Mouse (Mus musculus) embryonic facial prominence, embryonic 11.5 days (tissue): ENCODE results near the gene Dguok. TPM values are rescaled to one million over a fixed set of nuclear protein-coding genes. Genes with fewer than 3 reads are reported as not detected.

Experiments
- ATAC-seq: fragments of 200-750 bp; cut with Nextera tagmentation; replicated peaks from 2 replicates; pipeline ENCODE4 v1.8.0; 2017; ENCODE audit warnings: low read depth; ENCODE audit not compliant: insufficient number of reproducible peaks, low FRiP score, low TSS enrichment
- DNase-seq: peaks from one replicate; pipeline ENCODE4 v3.0.0-alpha.2; 2015; ENCODE audit warnings: low spot score
- H3K27ac ChIP-seq: fragments of 300-500 bp; sonication (generic); replicated peaks from 2 replicates; pipeline ENCODE4 v1.5.1; 2014; ENCODE audit warnings: mild to moderate bottlenecking, low read depth, low read length, control low read depth
- H3K27me3 ChIP-seq: fragments of 300-500 bp; sonication (generic); 2 replicates; pipeline ENCODE4 v1.6.1; 2014; ENCODE audit warnings: mild to moderate bottlenecking, low read length, moderate library complexity, mixed read lengths; ENCODE audit not compliant: control insufficient read depth, insufficient read depth
- H3K36me3 ChIP-seq: fragments of 300-500 bp; sonication (generic); replicated peaks from 2 replicates; pipeline ENCODE4 v1.6.1; 2014; ENCODE audit warnings: low read depth, mild to moderate bottlenecking, low read length, moderate library complexity, mixed read lengths; ENCODE audit not compliant: control insufficient read depth, insufficient read depth
- H3K4me1 ChIP-seq: fragments of 300-500 bp; sonication (generic); 2 replicates; pipeline ENCODE4 v1.6.1; 2014; ENCODE audit warnings: low read length, mixed read lengths; ENCODE audit not compliant: control insufficient read depth, insufficient read depth
- H3K4me2 ChIP-seq: fragments of 300-500 bp; sonication (generic); 2 replicates; pipeline ENCODE4 v1.6.1; 2014; ENCODE audit warnings: low read depth, mild to moderate bottlenecking, control low read depth, low read length, moderate library complexity
- H3K4me3 ChIP-seq: fragments of 300-500 bp; sonication (generic); 2 replicates; pipeline ENCODE4 v1.5.1; 2014; ENCODE audit warnings: low read depth, low read length, control low read depth
- H3K9ac ChIP-seq: fragments of 300-500 bp; sonication (generic); replicated peaks from 2 replicates; pipeline ENCODE4 v1.6.1; 2014; ENCODE audit warnings: mild to moderate bottlenecking, control low read depth, low read length
- H3K9me3 ChIP-seq: fragments of 300-500 bp; sonication (generic); replicated peaks from 2 replicates; pipeline ENCODE4 v1.6.1; 2016; ENCODE audit warnings: mild to moderate bottlenecking, low read length, inconsistent platforms, mixed read lengths; ENCODE audit not compliant: control insufficient read depth
- WGBS: fragments of 180-500 bp; shearing (Covaris S2); extraction: QIAGEN DNeasy Blood & Tissue Kit; methylation state at CpG from one replicate; pipeline ENCODE4 v1.1.7; 2014; 5-methylcytosine and 5-hydroxymethylcytosine counted together
- polyA plus RNA-seq: library from polyadenylated mRNA; unstranded; fragments of >200 nt; fragmentation: Nextera tagmentation; extraction: Ambion mirVana; gene quantifications from 2 replicates; pipeline ENCODE4 v1.2.1, GENCODE M21; 2014

The Dguok gene
- polyA plus RNA-seq, 1 experiment from 2014 or later = 56.1 TPM

DNA sequence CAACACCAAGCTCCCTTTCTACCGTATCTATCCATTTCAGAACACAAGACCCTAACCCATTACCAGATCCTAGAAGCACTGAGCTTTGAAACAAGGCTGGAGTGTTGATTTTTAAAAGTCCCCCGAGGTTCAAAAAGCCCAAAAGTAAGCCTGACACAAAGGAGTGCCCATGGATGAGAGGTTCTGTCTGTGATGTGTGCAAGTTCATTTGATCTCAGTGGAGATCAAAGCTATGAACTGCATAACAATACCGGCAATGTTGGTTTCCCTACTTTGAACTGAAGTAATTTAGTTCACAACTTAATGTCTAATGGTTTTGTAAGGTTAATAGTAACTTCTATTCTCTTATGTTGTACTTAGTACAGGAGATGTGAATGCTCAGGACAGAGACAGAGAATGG, 69.5 kb downstream of the Dguok start:
- H3K9ac ChIP-seq = no peak overlapping the region
- H3K9me3 ChIP-seq = no peaks in the 10 kb centered on the region
- ATAC-seq (no peak), DNase-seq (no peak)
- no peak overlapping the region for H3K4me3 ChIP-seq
- H3K27ac ChIP-seq = no peak overlapping the region
- 86% methylated on average over 3 of the region's 3 CpGs for WGBS
- no peaks in the 10 kb centered on the region for H3K27me3 ChIP-seq
- H3K4me2 ChIP-seq = no peak overlapping the region
- peaks cover 9% of the 10 kb centered on the region for H3K4me1 ChIP-seq
- no peaks in the 10 kb centered on the region; the same call in 1 of the 2 replicates for H3K36me3 ChIP-seq

DNA sequence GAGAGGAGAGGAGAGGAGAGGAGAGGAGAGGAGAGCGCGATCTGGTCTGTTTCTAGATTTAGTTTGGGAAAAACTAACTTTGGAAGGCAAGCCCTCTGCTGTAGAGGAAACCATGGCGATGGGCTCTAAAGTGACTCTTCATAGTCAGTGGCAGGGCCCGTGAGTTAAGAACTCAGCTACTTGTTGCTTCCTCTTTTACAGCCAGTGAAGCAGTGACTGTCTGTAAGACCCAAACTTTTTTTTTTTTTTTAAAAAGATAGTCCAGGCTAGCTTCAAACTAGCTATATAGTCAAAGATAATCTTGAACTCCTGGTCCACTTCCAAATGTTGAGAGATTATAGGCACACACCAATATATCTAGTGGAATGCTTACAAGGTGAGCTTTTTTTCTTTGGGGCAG, 70.2 kb downstream of the Dguok start:
- Histone ChIP-seq H3K4me1 (peaks cover 9% of the 10 kb centered on the region), H3K36me3 (no peaks in the 10 kb centered on the region; the same call in 1 of the 2 replicates), H3K9me3 (no peaks in the 10 kb centered on the region), H3K9ac (no peak overlapping the region), H3K4me2 (no peak overlapping the region), H3K4me3 (no peak overlapping the region), H3K27me3 (no peaks in the 10 kb centered on the region), H3K27ac (no peak overlapping the region)
- ATAC-seq (no peak), DNase-seq (no peak)
- WGBS = 84% methylated on average over 4 of the region's 4 CpGs

DNA sequence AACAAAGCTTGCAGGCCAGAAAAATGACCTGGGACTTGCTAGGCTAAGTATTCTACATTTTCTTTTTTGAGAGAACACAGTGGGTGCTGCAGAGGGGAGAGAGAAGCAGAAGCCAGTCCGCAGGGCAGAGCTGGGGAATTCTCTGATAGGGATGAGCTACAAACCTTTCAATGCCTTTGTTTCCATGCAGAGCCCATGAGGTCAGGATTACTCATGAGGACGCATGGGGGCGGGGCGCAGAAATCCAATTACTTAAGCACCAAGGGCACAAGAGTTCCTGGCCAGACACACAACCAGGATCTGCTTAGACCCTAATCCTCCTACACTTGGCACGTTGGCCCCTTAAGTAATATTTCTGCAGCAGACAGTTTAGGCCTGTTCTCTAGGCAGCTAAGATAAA, 71.6 kb downstream of the Dguok start:
- no peaks in the 10 kb centered on the region for H3K9me3 ChIP-seq
- H3K4me3 ChIP-seq = no peak overlapping the region
- no peaks in the 10 kb centered on the region for H3K27me3 ChIP-seq
- DNase-seq = peak; percentile 54
- WGBS = 47% methylated on average over 5 of the region's 5 CpGs
- no peak overlapping the region for H3K27ac ChIP-seq
- peaks cover 6% of the 10 kb centered on the region for H3K4me1 ChIP-seq
- H3K36me3 ChIP-seq = no peaks in the 10 kb centered on the region; the same call in 1 of the 2 replicates
- H3K4me2 ChIP-seq = no peak overlapping the region
- 0 out of 2 replicates have a peak overlapping the region, but pooled peaks have one; percentile 7 for H3K9ac ChIP-seq
- no peak for ATAC-seq

DNA sequence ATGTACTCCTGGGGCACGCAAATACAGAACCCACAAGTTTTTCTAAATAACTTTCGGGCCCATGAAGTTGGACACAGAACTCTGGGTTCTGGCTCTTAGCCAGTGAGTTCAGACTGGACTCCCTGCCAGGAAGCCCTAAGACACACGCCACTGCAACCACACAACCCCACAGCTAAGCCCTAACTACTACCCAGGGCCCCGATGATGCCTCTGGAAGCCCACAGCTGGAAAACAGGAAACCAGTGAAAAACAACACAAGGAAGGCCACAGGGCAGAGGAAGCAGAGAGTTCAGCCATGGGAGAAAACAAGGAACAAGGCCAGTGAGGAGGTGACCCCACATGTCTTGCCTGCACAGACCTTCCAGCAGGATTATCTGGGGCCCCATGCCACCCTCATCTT, 73.2 kb downstream of the Dguok start:
- Histone ChIP-seq H3K27me3 (no peaks in the 10 kb centered on the region), H3K9ac (no peak overlapping the region), H3K4me3 (no peak overlapping the region), H3K9me3 (no peaks in the 10 kb centered on the region), H3K4me1 (no peaks in the 10 kb centered on the region; the same call in none of the 2 replicates), H3K36me3 (no peaks in the 10 kb centered on the region; the same call in 1 of the 2 replicates), H3K27ac (no peak overlapping the region), H3K4me2 (no peak overlapping the region; the same call in 1 of the 2 replicates)
- DNase-seq (no peak), ATAC-seq (no peak)
- WGBS = 83% methylated on average over 4 of the region's 4 CpGs

DNA sequence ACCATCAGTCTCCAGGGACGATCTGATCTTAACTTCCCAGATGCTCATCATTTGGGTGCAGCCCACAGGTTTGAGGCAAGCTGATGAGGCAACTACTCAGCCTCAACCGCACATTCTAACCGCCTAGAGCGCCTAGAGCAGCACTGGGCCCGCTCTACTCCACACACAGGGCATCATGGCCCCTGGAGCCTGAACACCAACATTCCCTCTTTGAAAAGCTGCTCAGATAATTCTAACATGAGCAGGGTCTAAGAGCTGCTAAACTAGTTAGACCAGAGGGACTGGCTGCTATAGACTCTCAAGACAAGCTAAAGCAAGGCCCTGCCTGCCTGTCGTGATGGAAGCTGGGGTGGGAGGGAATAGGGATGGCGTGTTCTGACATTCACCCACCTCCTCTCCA, 73.8 kb downstream of the Dguok start:
- ATAC-seq (peak; percentile 34; the same call in 1 of the 2 replicates), DNase-seq (peak; percentile 52)
- peaks cover 3% of the 10 kb centered on the region for H3K4me1 ChIP-seq
- H3K9me3 ChIP-seq = no peaks in the 10 kb centered on the region
- H3K4me3 ChIP-seq = no peak overlapping the region
- H3K27ac ChIP-seq = no peak overlapping the region
- H3K36me3 ChIP-seq = no peaks in the 10 kb centered on the region; the same call in 1 of the 2 replicates
- WGBS = 81% methylated on average over 7 of the region's 7 CpGs
- no peaks in the 10 kb centered on the region for H3K27me3 ChIP-seq
- H3K9ac ChIP-seq = no peak overlapping the region
- no peak overlapping the region for H3K4me2 ChIP-seq

Other genes with a start within 250 kb of the Dguok start
- 58.7 and 59.7 TPM in 2 replicates for gene Mthfd2, start 181.1 kb downstream of the Dguok start, polyA plus RNA-seq
- 80.0 and 85.7 TPM in 2 replicates for gene Mob1a, start 181.0 kb downstream of the Dguok start, polyA plus RNA-seq
- 142 and 144 TPM in 2 replicates for gene Bola3, start 157.8 kb downstream of the Dguok start, polyA plus RNA-seq
- 24.3 and 27.9 TPM in 2 replicates for gene Tet3, start 47.9 kb downstream of the Dguok start, polyA plus RNA-seq
- gene Actg2, start 29.3 kb upstream of the Dguok start, polyA plus RNA-seq = 2.4 and 3.9 TPM in 2 replicates
- 20.9 and 24.5 TPM in 2 replicates for gene Stambp, start 65.8 kb upstream of the Dguok start, polyA plus RNA-seq
- not detected in 2 replicates for gene Clec4f, start 149.2 kb upstream of the Dguok start, polyA plus RNA-seq
- gene Cd207, start 170.9 kb upstream of the Dguok start, polyA plus RNA-seq = not detected in 2 replicates
- 2.0 and 8.4 TPM in 2 replicates for gene Vax2, start 204.3 kb upstream of the Dguok start, polyA plus RNA-seq
- gene Atp6v1b1, start 236.0 kb upstream of the Dguok start, polyA plus RNA-seq = 0.22 TPM in 1 of 2 replicates, not detected in the other